Mouse (Mus musculus): ENCODE results near the gene Alkbh3. TPM values are rescaled to one million over a fixed set of nuclear protein-coding genes. Genes with fewer than 3 reads are reported as not detected.
A peak's percentile ranks its signal among the peaks of the same experiment; 100 is the strongest.

The Alkbh3 gene
- polyA plus RNA-seq, 1 experiment from 2014 or later = 68.0 TPM

DNA sequence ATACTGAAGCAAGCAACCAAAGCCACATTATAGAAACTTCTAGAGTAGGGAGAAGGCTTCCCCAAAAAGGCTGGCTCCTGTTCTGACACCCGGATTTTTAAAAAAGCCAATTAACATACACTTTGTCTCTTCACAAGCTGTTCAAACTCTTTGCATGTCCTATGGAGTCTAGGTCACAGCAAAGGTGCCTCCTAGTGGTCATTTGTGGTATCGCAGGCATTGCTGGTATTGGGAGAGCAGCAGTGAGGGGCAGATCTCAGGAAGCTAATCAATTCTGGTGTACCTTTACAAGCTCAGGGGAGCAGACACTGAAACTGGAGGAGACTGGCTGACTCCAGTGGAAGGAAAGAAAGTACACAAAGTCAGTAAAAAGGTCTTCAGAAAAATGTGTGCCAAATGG, 8.3 kb downstream of the Alkbh3 start:
- no peak overlapping the region for H3K9ac ChIP-seq (ENCODE audit: low read length)
- ATAC-seq (ENCODE audit: insufficient read depth, low FRiP score) = peak; percentile 78; the same call in 1 of the 2 replicates
- H3K9me3 ChIP-seq (replicated peaks; ENCODE audit: control insufficient read depth, low read length) = no peaks in the 10 kb centered on the region
- H3K36me3 ChIP-seq (ENCODE audit: control insufficient read depth, insufficient read depth, low read length) = peaks cover 16% of the 10 kb centered on the region
- no peaks in the 10 kb centered on the region for H3K4me1 ChIP-seq (ENCODE audit: control insufficient read depth, insufficient read depth, low read length)
- H3K27me3 ChIP-seq (ENCODE audit: control insufficient read depth, insufficient read depth, low read length) = no peaks in the 10 kb centered on the region
- H3K27ac ChIP-seq (ENCODE audit: low read length) = no peak overlapping the region
- WGBS = 7% methylated on average over 2 of the region's 2 CpGs
- no peak overlapping the region for H3K4me2 ChIP-seq (ENCODE audit: low read depth, low read length)
- no peak overlapping the region for H3K4me3 ChIP-seq (replicated peaks; ENCODE audit: low read length)

DNA sequence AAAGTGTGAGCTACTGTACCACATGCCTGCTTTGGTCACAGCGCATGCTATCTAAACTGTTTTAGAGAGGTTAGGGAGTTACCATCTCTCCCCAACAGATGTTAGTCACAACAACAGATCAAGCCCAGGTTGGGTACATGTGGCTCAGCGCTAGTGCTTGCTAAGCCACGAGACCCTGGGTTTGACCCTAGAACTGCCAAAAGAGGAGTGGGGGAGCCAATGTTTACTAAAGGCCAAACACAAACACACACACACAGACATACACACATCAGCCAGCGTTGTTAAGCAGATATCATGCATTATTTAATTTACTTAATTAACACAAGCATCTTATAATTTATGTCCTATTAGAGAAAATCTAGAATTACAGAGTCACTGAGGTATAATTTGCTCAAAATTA, 8.7 kb downstream of the Alkbh3 start:
- H3K4me3 ChIP-seq (replicated peaks; ENCODE audit: low read length) = no peak overlapping the region
- no peaks in the 10 kb centered on the region for H3K9me3 ChIP-seq (replicated peaks; ENCODE audit: control insufficient read depth, low read length)
- WGBS = 76% methylated on average over 4 of the region's 4 CpGs
- no peak for ATAC-seq (ENCODE audit: insufficient read depth, low FRiP score)
- H3K9ac ChIP-seq (ENCODE audit: low read length) = no peak overlapping the region
- no peaks in the 10 kb centered on the region for H3K4me1 ChIP-seq (ENCODE audit: control insufficient read depth, insufficient read depth, low read length)
- no peaks in the 10 kb centered on the region for H3K27me3 ChIP-seq (ENCODE audit: control insufficient read depth, insufficient read depth, low read length)
- no peak overlapping the region for H3K4me2 ChIP-seq (ENCODE audit: low read depth, low read length)
- H3K36me3 ChIP-seq (ENCODE audit: control insufficient read depth, insufficient read depth, low read length) = peaks cover 16% of the 10 kb centered on the region
- H3K27ac ChIP-seq (ENCODE audit: low read length) = no peak overlapping the region

DNA sequence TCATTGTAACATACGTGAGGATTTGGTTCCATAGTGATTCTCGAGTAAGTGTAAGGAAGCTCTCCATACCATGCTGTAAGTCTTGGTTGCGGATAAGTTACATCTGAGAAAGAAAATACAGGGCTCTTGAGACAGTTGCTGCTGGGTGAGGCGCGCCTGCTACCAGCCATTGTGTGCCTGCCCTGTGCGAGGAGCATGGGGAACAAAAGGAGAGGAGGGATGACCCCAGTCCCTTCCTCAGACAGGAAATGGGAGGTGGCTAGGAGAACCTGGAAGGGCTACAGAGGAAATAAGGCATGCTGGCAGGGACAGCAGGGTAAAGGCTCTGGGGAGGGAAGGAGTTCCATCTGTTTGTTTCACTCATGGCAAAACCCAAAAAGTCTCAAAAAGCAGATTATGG, 9.2 kb downstream of the Alkbh3 start:
- Histone ChIP-seq H3K4me3 (replicated peaks; ENCODE audit: low read length) (no peak overlapping the region), H3K9me3 (replicated peaks; ENCODE audit: control insufficient read depth, low read length) (no peaks in the 10 kb centered on the region), H3K36me3 (ENCODE audit: control insufficient read depth, insufficient read depth, low read length) (peaks cover 13% of the 10 kb centered on the region), H3K4me2 (ENCODE audit: low read depth, low read length) (no peak overlapping the region), H3K9ac (ENCODE audit: low read length) (no peak overlapping the region), H3K27ac (ENCODE audit: low read length) (peak overlapping the region; percentile 11; the same call in 1 of the 2 replicates), H3K4me1 (ENCODE audit: control insufficient read depth, insufficient read depth, low read length) (no peaks in the 10 kb centered on the region), H3K27me3 (ENCODE audit: control insufficient read depth, insufficient read depth, low read length) (no peaks in the 10 kb centered on the region)
- ATAC-seq (ENCODE audit: insufficient read depth, low FRiP score) = no peak
- WGBS = 87% methylated on average over 6 of the region's 6 CpGs

DNA sequence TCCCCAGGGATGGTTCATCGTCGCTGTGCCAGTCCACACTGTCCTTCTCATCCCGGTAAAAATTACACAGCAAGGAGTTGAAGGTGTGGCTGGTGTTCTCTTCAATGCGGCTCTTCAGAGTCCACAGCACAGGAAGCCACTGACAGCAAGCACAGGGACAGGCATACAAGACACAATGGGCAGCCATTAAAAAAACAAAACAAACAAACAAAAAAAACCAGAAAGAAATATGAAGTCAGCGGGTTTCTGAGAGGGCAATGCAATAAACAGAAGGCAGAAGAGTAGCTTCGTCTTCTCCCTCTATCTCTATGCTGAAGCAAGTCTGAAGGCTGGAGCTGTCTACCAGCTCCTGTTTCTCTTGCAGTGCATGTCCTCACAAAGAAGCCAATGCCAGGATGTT, 14.4 kb downstream of the Alkbh3 start, which contains the start of gene Gm27027:
TSS of gene Gm27027 (minus strand) at position 101 of the 400 bp plus-strand sequence.
- no peaks in the 10 kb centered on the region for H3K27me3 ChIP-seq (ENCODE audit: control insufficient read depth, insufficient read depth, low read length)
- no peaks in the 10 kb centered on the region for H3K9me3 ChIP-seq (replicated peaks; ENCODE audit: control insufficient read depth, low read length)
- 92% methylated on average over 6 of the region's 6 CpGs for WGBS
- 0 out of 2 replicates have a peak, but pooled peaks cover 8% of the 10 kb centered on the region for H3K4me1 ChIP-seq (ENCODE audit: control insufficient read depth, insufficient read depth, low read length)
- no peak within 1 kb of the TSS for H3K4me2 ChIP-seq (ENCODE audit: low read depth, low read length)
- H3K27ac ChIP-seq (ENCODE audit: low read length) = no peak within 1 kb of the TSS
- ATAC-seq (ENCODE audit: insufficient read depth, low FRiP score) = no peak
- H3K9ac ChIP-seq (ENCODE audit: low read length) = no peak within 1 kb of the TSS
- H3K4me3 ChIP-seq (replicated peaks; ENCODE audit: low read length) = no peak within 1 kb of the TSS
- H3K36me3 ChIP-seq (ENCODE audit: control insufficient read depth, insufficient read depth, low read length) = peaks cover 20% of the 10 kb centered on the region; the same call in 1 of the 2 replicates

DNA sequence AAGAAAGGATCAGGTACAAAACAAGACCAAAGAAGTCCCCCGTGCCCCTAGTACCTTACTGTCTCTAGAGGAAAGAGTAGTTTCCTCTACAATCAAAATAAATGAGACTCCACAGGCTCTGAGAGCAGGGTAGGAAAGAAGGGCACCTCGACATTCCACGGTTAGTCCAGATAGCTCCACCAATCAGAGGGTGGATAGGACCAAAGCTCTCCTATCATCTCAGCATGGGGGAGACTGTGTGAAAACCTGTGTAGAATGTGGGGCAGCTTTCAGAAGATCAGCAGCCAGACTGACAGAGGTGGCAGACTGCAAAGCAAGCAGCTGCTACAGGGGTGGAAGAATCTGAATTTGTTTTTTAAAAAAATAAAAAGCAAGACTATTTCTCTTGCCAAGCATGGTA, 17.8 kb downstream of the Alkbh3 start:
- 64% methylated on average over 3 of the region's 3 CpGs for whole genome bisulfite sequencing
- Histone ChIP-seq H3K36me3 (ENCODE audit: control insufficient read depth, insufficient read depth, low read length) (peaks cover 13% of the 10 kb centered on the region; the same call in 1 of the 2 replicates), H3K4me3 (replicated peaks; ENCODE audit: low read length) (no peak overlapping the region), H3K9ac (ENCODE audit: low read length) (no peak overlapping the region), H3K27me3 (ENCODE audit: control insufficient read depth, insufficient read depth, low read length) (no peaks in the 10 kb centered on the region), H3K27ac (ENCODE audit: low read length) (no peak overlapping the region), H3K4me2 (ENCODE audit: low read depth, low read length) (no peak overlapping the region), H3K9me3 (replicated peaks; ENCODE audit: control insufficient read depth, low read length) (no peaks in the 10 kb centered on the region), H3K4me1 (ENCODE audit: control insufficient read depth, insufficient read depth, low read length) (0 out of 2 replicates have a peak, but pooled peaks cover 8% of the 10 kb centered on the region)
- no peak for ATAC-seq (ENCODE audit: insufficient read depth, low FRiP score)

DNA sequence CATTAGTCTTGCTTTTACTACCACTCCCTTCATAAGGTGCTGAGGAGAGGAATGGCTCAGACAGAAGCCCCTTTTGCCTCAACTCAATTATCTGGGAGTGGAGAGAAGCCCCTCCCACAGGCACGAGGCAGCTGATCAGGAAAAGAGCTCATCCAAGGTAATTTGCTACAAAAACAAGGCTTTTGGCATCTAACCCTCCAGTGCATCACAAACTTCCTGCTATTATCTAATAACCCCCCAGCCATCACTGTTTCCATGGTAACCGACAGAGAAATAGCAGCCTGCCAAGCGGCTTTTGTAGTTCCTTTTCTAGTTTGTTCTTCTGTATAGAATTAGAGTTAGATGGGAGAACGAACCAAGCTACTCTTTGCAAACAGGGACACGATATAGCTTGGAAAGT, 18.3 kb downstream of the Alkbh3 start:
- Histone ChIP-seq H3K9ac (ENCODE audit: low read length) (no peak overlapping the region), H3K4me2 (ENCODE audit: low read depth, low read length) (no peak overlapping the region), H3K4me3 (replicated peaks; ENCODE audit: low read length) (no peak overlapping the region), H3K36me3 (ENCODE audit: control insufficient read depth, insufficient read depth, low read length) (peaks cover 13% of the 10 kb centered on the region; the same call in 1 of the 2 replicates), H3K27ac (ENCODE audit: low read length) (no peak overlapping the region), H3K9me3 (replicated peaks; ENCODE audit: control insufficient read depth, low read length) (no peaks in the 10 kb centered on the region), H3K27me3 (ENCODE audit: control insufficient read depth, insufficient read depth, low read length) (no peaks in the 10 kb centered on the region), H3K4me1 (ENCODE audit: control insufficient read depth, insufficient read depth, low read length) (0 out of 2 replicates have a peak, but pooled peaks cover 8% of the 10 kb centered on the region)
- ATAC-seq (ENCODE audit: insufficient read depth, low FRiP score) = no peak
- WGBS = 65% methylated on average over 5 of the region's 5 CpGs

DNA sequence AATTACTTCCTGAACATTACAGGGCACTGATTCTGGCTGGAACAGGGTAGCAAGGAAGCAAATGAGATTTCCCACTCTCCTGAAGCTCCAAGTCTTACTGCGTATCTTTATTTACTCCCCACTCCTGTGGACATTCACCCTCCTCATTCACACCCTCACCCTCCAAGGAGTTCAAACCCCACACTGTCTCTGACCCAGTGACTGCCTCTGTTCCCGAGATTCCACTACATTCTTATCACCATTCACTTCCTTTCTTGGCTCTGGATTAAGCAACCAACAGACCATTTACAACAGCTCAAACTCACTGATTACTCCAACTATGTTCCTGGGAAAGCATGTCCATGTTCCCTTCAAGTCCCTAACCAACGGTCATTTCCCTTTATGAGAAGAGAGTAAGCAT, 19.3 kb downstream of the Alkbh3 start:
- H3K27ac ChIP-seq (ENCODE audit: low read length) = no peak overlapping the region; the same call in 1 of the 2 replicates
- WGBS = 82% methylated on average over 3 of the region's 3 CpGs
- no peaks in the 10 kb centered on the region for H3K27me3 ChIP-seq (ENCODE audit: control insufficient read depth, insufficient read depth, low read length)
- H3K9me3 ChIP-seq (replicated peaks; ENCODE audit: control insufficient read depth, low read length) = no peaks in the 10 kb centered on the region
- H3K4me2 ChIP-seq (ENCODE audit: low read depth, low read length) = no peak overlapping the region
- no peak for ATAC-seq (ENCODE audit: insufficient read depth, low FRiP score)
- H3K36me3 ChIP-seq (ENCODE audit: control insufficient read depth, insufficient read depth, low read length) = peaks cover 13% of the 10 kb centered on the region; the same call in 1 of the 2 replicates
- 0 out of 2 replicates have a peak, but pooled peaks cover 8% of the 10 kb centered on the region for H3K4me1 ChIP-seq (ENCODE audit: control insufficient read depth, insufficient read depth, low read length)
- H3K4me3 ChIP-seq (replicated peaks; ENCODE audit: low read length) = no peak overlapping the region
- H3K9ac ChIP-seq (ENCODE audit: low read length) = no peak overlapping the region

DNA sequence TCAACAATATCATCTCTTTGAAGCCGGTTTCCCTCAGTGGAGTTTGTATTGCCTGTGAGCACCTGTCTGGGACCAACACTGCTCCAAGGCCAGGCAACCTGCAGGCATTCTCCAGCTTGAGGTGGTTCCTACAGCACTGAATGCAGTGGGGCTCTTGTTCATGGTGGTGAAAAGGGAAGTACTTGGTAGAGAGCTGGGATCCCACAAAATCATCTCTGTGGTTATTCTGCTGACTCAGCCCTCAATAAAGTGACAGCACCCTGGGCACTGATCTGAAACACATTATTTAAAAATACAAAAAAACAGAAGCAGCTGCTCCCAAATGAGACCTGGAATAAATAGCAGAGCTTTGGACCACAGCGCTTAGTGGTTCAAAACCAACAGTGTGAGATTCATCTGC, 22.2 kb downstream of the Alkbh3 start:
- WGBS = 80% methylated on average over 2 of the region's 2 CpGs
- Histone ChIP-seq H3K27me3 (ENCODE audit: control insufficient read depth, insufficient read depth, low read length) (no peaks in the 10 kb centered on the region), H3K9ac (ENCODE audit: low read length) (no peak overlapping the region), H3K36me3 (ENCODE audit: control insufficient read depth, insufficient read depth, low read length) (no peaks in the 10 kb centered on the region), H3K9me3 (replicated peaks; ENCODE audit: control insufficient read depth, low read length) (no peaks in the 10 kb centered on the region), H3K4me1 (ENCODE audit: control insufficient read depth, insufficient read depth, low read length) (0 out of 2 replicates have a peak, but pooled peaks cover 6% of the 10 kb centered on the region), H3K4me2 (ENCODE audit: low read depth, low read length) (no peak overlapping the region), H3K4me3 (replicated peaks; ENCODE audit: low read length) (no peak overlapping the region), H3K27ac (ENCODE audit: low read length) (no peak overlapping the region)
- no peak for ATAC-seq (ENCODE audit: insufficient read depth, low FRiP score)

DNA sequence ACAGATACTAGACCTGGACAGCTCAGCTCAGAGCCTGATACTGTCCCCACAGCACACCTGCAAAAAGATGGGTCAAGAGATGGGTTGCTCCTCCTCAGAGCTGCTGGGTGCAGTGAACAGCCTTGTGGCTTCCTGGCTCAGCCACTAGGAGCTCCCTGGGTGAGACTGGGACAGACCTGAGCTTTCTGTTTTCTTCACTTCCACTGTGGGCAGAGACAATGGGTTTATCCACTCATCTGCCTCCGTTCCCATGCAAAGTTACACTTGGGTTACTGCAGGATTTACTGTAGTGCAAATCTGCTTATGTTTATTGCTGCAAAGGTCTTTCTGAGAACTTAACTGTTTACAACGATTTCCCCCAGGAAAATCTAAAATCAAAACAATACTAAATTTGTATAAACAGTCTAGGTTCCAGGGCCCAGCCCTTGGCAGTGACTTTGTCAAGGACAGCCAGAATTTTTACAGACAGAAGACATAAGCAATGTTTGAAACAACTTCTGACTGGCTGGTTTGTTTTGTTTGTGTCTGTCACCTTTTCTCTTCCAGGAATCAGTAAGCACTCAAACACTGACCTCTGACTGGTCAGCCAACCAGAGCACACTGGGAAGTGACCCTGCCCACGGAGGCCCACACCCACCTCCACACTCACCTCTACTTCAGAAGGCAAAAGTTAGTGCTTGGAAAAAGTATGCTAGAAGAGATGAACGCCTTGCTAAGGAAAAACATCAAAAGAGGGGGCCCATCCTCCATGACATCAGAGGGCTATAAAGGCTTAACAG, 28.0 kb downstream of the Alkbh3 start:
- H3K36me3 ChIP-seq (ENCODE audit: control insufficient read depth, insufficient read depth, low read length) = no peaks in the 10 kb centered on the region
- no peak; the same call in 1 of the 2 replicates for ATAC-seq (ENCODE audit: insufficient read depth, low FRiP score)
- WGBS = 50% methylated on average over 4 of the region's 4 CpGs
- no peaks in the 10 kb centered on the region for H3K9me3 ChIP-seq (replicated peaks; ENCODE audit: control insufficient read depth, low read length)
- H3K4me2 ChIP-seq (ENCODE audit: low read depth, low read length) = no peak overlapping the region
- peak overlapping the region; percentile 59; the same call in 1 of the 2 replicates for H3K27ac ChIP-seq (ENCODE audit: low read length)
- peaks cover 16% of the 10 kb centered on the region for H3K4me1 ChIP-seq (ENCODE audit: control insufficient read depth, insufficient read depth, low read length)
- H3K27me3 ChIP-seq (ENCODE audit: control insufficient read depth, insufficient read depth, low read length) = no peaks in the 10 kb centered on the region
- no peak overlapping the region for H3K9ac ChIP-seq (ENCODE audit: low read length)
- H3K4me3 ChIP-seq (replicated peaks; ENCODE audit: low read length) = no peak overlapping the region

Data from stomach, embryonic 16.5 days (tissue).